Mouse (Mus musculus): Measurements from ENCODE around the gene Lsm3. TPM values are rescaled to one million over a fixed set of nuclear protein-coding genes. Genes with fewer than 3 reads are reported as not detected.
"Not testable (repeated sequence)": the region's sequence is repeated elsewhere in the genome, so short reads cannot be mapped to it uniquely, and the experiment has no call there.

Gene Lsm3
- 10 to 100 TPM; 26.4 to 31.0 TPM for total RNA-seq (2021)
- long read RNA-seq, experiment 1, transcript Lsm3-201 (4 exons, 743 nt), result major isoform, 18 of 25 reads
- long read RNA-seq, experiment 1, partial matches to known transcripts, result 2 of 25 reads
- long read RNA-seq, experiment 1, other reads (novel, unspliced or antisense), result 4 of 25 reads
- long read RNA-seq, experiment 2, transcript Lsm3-201 (4 exons, 743 nt), result major isoform, 7 of 9 reads
- long read RNA-seq, experiment 2, partial matches to known transcripts, result 1 of 9 reads
- long read RNA-seq, experiment 2, other reads (novel, unspliced or antisense), result 1 of 9 reads

DNA sequence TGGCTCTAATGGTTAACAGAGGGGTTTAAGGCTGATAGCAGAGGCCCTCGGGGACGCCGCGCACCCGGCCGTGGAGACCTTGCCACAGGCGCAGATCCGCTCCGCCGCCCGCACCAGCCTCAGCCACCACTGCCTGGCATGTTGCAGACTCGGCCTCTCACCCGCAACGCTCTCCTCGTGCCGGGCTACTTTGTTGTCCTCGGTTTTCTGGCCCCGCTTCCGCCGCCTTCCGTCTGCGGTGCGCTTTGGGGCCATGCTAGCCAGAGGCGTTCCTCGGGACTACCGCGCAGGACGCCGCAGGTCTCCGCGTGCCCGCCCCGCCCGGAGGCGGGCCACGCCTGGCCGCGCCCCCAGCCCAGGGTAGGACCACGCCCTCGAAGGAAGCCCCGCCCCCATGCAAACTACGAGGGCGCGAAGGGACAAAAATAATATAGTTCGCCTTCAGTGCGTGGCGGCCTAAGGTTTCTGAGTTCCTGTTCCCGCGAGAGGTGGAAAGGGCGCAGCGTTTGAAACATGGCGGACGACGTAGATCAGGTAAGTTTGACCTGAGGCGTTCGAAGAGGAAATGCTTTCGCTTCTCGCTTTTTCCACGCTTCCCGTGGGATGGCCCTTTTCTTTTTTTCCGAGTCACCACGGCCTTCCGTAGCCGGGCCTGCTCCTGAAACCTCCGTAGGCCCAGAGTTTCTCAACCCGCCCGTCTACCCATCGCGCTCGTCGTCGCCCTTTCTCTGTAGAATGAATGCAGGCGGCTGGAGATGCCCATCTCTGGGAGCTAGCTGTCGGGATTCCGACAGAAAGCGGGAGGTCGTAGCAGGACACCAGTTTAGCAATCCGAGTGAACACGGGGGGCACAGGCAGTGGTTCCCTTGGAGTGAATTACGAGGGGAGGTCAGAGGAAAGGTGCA lies at the start of gene Lsm3, which contains the start of gene Xpc:
Lsm3 (plus strand) TSS at position 384 of the 905 bp plus-strand sequence.
Xpc (minus strand) TSS at position 344 of the 905 bp plus-strand sequence.
- peak; percentile 99 for DNase-seq (ENCODE audit: low spot score)

DNA sequence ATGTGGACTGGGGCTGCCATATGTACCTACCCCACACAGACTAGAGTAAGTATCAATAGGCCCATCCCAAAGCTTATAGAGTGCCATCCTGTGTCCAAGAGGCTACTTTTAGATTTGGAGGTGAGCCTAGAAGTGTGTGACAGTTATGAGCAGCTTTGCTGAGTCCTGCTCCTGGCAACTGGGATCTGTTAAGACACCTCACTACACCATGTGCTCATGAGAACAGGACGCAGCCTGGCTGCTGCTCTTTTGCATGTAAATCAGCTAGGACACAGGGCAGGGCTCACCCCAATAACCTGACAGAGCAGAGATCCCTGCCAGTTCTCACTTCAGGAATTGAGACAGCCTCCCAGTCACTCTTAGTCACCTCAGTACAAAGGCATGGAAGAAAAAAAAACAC lies 48.6 kb upstream of the Lsm3 start:
- no peak for DNase-seq (ENCODE audit: low spot score)

DNA sequence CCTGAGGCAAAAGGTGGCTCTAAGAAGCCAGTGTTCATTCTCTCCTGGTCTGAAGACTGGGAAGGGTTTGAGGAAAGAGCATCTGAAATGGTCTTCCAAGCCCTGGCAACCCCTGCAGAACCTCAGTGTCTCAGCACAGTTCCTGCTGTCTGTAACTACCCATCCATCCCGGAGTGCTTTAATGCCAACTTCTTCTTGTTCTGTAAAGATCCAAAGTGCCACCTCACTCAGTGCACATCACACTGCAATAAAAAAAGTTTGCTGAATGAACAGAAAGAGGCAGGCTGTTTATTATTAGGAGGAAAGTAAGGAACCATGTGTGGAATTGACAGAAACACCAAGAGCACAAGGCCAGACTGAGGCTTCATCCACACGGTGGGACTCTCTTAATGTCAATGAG lies 45.0 kb upstream of the Lsm3 start:
- DNase-seq (ENCODE audit: low spot score), result no peak

DNA sequence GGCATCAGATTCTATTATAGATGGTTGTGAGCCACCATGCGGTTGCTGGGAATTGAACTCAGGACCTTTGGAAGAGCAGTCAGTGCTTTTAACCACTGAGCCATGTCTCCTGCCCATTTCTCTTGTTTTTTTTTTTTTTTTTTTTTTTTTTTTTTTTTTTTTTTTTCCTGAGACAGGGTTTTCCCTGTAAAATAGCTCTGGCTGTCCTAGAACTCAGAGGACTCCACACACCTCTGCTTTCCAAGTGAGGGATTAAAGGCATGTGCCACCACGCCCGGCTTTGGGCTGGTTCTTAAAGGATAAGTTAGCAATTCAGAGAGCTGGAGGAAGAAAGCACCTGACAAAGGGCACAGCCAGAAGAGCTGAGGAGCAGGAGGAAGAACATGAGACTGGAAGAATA lies 44.3 kb upstream of the Lsm3 start:
- DNase-seq (ENCODE audit: low spot score), result not testable (repeated sequence)

DNA sequence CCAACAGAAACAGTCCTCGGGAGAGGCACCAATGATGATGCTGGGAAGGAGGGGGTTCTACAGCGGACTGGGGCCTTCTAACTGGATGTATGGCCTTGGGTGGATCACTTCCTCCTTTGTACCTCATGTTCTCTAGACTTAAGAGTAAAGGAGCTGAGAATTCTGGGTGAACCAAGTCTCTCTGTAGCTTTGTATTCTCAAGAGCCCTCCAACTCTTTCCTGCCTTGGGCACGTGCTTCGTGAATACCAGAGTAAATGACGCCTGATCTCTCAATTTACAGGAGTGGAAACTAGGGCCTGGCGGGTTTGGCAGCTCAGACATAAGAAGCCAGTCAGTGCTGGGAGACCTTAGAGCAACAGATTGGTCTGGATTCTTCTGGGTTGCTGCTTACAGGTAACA lies 43.4 kb upstream of the Lsm3 start:
- DNase-seq (ENCODE audit: low spot score), result no peak

DNA sequence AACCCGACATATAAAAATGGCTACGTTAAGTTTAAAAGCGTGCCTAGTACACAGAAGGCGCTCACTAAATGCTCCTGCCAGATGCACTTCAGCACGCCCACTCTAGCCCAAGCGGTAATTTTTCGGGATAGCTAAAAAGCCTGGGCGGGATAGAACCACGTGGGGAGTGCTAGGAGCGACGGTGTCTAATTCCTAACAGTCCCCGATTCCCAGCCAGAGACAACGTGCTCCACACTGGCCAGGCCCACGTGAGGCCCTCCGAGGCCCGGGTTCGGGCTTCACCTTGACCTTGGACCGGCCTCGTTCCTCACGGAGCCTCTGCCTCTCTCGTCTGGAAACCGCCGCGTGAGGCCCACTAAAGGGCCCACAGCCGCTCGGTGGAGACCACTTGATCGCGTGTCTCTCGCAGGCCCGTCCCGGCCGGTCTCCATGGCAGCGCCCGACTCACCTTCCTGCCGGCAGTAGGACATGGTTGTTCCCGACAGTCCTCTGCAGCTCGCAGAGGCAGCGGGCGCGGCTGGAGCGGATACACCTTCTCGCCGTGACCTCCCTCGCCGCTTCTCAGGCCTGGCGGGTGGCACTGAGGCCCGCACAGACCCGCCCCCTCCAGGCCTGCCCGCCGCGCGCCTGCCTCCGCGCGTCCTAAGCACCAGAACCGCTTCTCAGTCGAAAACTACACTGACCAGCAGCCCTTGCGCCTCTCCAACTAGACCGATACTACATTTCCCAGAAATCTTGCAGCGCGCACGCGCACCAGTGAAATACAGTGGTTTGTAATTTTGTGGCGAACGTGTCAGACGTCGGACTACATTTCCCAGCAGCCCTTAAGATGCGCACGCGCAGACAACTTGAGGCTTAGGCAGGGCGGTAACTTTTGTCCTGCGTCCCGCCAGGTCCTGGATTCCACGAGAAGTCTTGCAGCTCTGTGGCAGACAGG lies 42.6 kb upstream of the Lsm3 start, which contains the start of the genes Chchd4 and Tmem43:
Chchd4 (minus strand) TSS at position 679 of the 937 bp plus-strand sequence.
Tmem43 (plus strand) TSS at position 836 of the 937 bp plus-strand sequence.
- DNase-seq (ENCODE audit: low spot score), result peak; percentile 99

DNA sequence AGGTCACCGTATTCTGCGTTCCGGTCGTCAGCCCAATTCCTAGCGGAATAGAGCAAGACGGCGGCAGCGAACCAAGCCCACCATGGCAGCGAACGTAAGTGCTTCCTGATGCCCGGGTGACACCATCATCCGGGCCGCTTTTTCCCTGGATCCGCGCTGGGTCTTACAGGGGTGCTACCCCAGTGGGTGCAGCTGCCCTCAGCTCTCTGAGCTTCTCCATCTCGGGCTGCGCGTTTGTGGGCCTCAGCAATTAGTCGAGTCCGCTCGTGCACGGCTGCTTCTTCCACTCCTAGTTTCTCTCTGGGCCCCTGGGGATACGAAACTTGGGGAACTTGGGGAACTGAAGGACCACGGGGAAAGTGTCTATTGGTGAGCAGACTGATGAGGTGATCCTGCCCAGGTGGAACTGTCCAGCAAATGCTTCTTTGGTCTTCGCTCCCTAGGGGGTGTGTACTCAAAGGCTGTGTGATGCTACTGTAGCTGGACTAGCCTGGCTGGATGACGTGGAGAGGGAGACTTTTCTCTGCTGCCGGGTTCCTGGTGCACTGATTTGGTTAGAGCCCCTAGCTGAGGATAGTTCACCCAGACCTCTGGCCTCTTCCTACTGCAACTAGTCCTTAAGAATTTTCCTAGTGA lies 41.8 kb upstream of the Lsm3 start:
- no peak for DNase-seq (ENCODE audit: low spot score)

DNA sequence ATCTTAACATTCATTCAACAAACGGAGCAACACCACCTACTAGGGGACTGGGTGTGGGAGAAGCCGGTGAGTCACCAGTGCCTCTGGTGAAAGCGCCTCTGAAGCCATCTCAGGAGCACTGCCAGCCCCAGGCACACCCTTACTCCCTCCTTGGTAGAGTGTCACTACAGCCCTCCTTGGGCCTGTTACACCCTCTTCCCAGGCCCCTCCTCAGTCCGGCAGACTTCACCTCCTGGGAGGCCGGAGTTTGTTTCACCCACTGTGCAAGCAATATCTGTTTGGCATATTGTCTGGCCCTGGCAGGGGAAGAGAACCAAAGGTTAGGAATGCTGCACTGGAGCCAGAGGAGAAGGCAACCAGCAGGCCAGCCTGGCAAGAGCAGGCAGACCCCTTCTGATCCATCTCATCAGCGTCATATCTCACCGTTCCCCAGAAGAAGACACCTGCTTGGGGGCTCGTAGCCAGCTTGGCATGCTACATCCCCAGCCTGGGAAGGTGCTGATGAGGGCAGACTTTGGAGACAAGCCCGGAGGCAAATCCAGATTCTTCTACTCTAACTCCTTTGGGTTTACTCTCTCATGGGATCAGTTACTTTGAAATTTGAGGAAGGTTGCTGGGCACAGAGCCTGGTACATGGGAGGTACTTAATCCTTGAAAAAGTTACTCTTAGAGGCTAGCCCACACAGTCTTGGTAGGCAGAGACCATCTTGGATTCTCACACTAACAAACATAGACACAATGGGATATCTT lies 41.1 kb upstream of the Lsm3 start:
- DNase-seq (ENCODE audit: low spot score), result peak; percentile 71

DNA sequence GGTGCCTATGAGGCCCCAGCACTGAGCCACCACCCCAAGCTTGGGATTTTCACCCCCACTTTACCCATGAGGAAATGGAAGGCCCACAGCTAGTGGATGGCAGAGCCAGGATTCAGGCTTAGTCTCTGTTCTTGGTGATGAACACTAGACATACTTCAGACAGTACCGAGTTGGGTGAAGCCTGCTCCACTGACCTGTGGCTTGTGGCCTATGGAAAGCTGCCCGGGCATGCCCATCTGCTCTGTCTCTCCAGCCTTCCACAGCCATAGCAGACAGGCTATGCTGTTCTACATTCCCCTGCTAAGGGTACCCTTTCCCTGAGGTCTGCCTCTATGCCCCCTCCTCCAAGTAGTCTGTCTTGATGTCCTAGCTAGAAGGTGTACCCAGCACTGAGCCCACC lies 39.2 kb upstream of the Lsm3 start:
- no peak for DNase-seq (ENCODE audit: low spot score)

DNA sequence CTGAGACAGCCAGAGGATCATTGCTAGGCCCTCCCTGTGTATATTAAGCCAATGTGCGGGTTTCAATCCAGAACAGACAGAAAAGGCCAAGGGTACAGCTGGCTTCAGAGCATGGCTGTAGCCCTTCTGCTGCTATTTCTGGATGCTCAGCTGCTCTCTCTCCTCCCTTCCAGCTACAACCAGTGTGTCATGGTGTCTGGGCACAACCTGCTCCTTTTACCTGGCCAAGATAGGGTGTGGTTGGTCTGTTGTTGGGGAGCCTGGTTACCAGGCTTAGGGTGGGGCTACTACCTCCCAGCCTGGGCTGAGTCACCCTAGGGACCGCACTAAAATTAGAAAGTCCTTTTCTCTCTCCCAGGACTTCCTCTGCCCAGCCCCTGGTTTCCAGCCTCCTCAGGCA lies 32.4 kb upstream of the Lsm3 start:
- peak; percentile 77 for DNase-seq (ENCODE audit: low spot score)

DNA sequence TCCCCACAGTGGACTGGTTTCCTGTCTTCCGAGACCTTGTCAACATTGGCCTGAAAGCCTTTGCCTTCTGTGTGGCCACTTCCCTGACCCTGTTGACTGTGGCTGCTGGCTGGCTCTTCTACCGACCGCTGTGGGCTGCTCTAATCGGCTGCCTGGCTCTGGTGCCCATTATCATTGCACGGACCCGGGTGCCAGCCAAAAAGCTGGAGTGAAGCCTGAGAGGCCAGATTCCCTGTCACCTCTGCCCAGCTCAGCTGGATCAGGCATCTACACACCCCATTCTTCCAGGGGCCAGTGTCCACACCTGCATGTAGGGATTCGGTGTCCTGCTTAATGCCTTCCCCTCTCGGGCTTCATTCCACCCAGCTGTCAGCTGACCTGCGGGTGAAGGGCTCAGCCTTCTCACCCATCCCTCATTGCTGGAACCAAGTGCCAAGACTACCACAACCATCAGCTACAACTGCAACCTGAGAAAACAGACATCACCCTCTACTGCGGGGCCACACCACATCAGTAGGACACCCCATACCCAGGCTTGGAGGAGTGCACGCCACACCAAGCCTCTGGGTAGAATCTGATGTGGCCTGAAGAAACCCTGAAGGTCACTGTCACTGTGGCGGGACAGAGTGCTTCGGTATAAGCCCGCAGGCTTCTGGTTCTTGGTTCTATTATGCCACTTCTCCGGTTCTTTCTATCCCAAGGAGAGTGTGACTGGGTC lies 28.8 kb upstream of the Lsm3 start:
- DNase-seq (ENCODE audit: low spot score), result no peak

DNA sequence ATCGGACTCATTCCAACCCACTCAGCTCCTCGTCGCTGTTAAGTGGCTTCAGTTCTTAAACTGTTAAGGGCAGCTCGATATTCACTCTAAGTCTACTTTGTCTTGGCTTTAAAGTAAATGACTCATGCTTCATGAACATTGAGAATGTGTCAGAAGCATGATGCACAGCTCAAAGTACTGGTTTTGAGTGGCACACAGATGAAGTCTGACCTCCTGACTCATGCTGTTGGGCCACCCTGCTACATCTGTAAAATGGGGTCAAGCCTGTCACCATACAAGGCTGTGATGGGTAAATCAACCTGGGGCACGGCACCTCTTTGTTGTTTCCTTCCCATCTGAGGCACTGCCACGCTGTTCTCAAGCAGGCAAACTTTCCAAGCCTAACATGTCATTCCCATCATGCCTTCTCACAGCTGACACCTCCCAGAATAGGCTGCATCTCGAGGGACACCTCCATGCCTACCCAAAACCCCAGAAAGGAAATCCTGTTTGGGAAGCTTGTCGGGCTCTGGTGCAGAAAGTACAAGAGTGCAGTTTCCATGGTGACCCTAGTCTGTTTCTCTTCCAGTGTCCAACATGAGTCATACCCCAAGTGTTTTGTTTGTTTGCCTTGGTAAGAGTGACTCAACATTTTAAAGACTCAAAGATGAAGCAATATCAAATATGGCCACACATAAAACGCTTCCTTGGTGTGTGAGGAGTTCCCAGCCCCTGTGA lies 27.1 kb upstream of the Lsm3 start:
- peak; percentile 71 for DNase-seq (ENCODE audit: low spot score)

DNA sequence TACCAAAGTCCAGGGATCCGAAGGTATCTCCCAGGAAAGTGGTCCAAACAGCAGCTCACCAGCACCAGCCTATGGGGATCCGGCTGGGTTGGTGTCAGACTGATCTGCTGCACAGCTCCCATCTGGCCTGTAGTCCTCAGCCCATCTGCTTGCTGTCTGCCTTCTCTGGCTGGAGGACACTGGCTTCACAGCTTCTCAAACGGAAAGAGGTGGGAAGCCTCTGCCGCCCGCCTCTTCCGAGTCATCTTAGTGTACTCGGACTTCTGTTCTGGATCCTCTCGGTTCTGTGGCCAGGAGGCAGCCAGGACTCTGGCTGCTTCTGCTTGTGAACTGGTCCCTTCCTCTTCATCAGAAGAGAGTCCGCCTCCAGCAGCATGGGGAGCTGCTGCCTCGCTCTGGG lies 25.9 kb upstream of the Lsm3 start:
- DNase-seq (ENCODE audit: low spot score), result peak; percentile 37

DNA sequence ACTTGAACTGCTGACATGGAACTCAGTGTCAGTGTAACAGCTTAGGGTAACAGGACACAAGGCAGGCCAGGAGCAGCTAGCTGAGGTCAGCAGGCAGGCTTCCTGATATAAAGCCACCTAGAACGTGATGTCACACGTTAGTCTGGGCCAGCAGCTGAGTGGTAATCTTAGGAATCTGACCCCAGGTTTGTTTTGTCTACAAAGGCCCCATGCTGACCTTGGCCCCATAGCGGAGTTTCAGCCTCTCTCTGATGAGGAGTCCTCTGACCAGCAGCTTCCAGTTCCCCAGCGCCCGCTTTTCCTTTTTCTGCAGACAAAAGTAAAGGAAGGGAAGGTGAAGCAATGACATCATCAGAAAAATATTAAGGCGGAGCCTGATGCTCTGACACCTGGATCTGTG lies 24.7 kb upstream of the Lsm3 start:
- DNase-seq (ENCODE audit: low spot score), result no peak

DNA sequence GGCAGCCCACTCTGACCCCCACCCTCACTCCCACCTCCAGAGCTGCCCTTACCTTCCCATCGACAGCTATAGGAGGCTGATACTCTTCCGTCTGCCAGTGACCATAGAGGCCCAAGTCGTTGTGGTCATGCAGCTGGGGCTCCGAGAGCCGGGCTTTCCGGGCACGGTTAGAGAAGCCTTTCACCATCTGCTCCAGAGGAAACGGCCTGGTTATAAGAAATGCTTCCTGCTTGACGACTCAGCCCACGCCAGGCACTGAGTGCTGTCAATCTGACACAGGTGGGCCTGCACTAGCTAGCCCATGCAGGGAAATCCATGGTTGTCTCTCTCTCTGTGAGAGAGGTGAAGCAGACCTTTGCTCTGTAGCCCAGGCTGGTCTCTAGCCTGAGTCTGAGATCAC lies 22.7 kb upstream of the Lsm3 start:
- DNase-seq (ENCODE audit: low spot score), result no peak

DNA sequence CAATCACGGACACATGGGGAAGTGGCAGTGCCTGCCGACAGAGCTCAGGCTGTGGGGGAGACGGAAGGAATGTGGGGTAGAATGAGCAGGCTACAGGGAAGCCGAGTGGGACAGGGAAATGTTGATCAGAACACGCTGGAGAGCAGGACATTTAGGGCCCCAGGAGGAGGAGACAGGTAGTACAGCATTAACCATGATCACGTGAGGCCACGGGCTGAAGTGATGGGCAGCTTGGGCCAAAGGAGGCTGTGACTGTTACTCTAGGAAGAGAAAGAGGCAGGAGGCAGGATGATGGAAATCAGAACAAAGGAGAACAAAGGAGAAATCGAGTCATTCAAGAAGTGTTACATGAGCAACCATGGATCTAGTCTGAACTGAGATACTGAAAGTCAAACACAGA lies 21.2 kb upstream of the Lsm3 start:
- DNase-seq (ENCODE audit: low spot score), result no peak

DNA sequence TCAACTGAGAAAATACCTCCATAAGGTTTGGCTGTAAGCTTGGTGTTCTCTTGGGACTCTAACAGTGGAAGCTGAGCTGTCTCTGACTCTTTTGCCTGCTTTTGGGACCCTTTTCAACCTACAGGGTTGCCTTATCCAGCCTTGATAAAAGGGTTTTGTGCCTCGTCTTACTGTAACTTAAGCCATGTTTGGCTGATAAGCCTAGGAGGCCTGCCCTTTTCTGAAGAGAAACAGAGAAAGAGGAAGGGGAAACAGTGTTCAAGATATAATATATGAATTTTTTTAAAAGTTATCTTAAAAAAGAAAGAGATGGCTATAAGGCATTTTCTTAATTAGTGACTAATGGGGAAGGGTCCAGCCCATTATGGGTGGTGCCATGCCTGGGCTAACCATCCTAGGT lies 12.4 kb upstream of the Lsm3 start:
- DNase-seq (ENCODE audit: low spot score), result no peak

DNA sequence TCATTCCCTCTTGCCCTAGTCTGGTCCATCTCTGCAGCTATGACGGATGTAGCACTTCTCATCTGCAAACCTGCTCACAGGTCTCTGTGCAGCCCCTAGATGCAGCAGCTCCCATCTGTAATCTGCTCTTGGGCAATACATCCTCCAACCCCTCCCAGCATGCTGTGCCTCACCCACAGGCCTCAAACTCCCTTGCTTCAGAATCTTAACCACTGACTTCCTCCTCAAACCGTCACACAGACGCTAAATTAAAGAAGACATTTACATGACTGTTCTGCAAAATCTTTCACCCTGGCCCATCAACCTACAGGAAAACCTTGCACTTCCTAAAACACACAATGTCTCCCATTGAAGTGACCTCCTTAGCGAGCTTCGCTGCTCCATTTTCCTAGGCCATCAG lies 9.7 kb upstream of the Lsm3 start:
- DNase-seq (ENCODE audit: low spot score), result no peak

DNA sequence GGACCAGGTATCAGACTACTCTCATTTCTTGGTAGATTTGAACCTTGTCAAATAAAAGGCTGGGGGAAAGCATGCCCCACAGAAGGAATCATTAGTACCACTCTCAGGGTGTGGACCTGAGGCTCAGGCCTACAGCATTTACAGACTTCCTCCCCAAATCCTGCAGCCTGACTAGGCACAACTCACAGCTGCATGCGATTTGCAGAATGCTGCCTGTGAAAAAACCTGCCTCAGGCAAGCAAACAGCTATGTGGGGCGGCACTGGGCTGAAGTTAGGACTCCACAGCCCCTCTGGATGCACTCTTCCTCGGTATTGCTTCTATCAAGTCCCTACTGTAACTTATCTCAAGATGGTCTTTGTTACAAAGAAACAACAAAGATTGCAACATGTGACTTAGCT lies 7.7 kb upstream of the Lsm3 start:
- DNase-seq (ENCODE audit: low spot score), result no peak

Measured in gastrocnemius, adult 18-20 months (tissue).